Mouse (Mus musculus) adrenal gland, adult 18-20 months (tissue): ENCODE measurements around the gene Ppm1b. TPM values are rescaled to one million over a fixed set of nuclear protein-coding genes. Genes with fewer than 3 reads are reported as not detected.

ENCODE experiments used
- DNase-seq, 2 experiments: peaks; one replicate each; pipeline ENCODE4 v3.0.0; 2021 to 2022; ENCODE audit warnings: low spot score in 2 of 2
- total RNA-seq, 2 experiments: library from RNA; stranded (reverse); gene quantifications; 1 replicate in 1 of 2; 2 replicates in 1 of 2; pipeline ENCODE4 v1.2.3; 2021

The Ppm1b gene
- total RNA-seq, 2 experiments from 2014 or later: 114 to 143 TPM

GRCm38 (mm10) chr17:85063560-85063959 is 107.0 kb downstream of the Ppm1b start:
- no peak for DNase-seq

DNA sequence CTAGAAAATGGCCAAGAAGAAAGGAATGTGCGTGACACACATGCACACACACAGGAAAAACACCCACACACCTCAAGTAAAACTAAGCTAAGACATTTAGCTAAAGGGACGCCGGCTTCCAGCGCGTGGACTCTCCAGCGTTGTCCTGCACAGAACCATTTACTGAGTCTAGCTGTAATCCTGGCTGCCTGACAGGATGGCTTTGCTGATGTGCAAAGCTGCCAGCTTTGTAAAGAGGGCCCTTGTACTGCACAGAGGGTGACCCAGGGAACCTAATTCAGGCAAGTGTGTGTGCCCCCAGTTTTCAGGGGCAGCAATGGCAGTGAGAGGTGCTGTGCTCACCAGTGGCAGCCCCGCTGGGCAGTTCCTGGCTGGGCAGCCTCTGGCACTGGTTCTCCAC is 110.8 kb downstream of the Ppm1b start:
- DNase-seq: no peak

DNA sequence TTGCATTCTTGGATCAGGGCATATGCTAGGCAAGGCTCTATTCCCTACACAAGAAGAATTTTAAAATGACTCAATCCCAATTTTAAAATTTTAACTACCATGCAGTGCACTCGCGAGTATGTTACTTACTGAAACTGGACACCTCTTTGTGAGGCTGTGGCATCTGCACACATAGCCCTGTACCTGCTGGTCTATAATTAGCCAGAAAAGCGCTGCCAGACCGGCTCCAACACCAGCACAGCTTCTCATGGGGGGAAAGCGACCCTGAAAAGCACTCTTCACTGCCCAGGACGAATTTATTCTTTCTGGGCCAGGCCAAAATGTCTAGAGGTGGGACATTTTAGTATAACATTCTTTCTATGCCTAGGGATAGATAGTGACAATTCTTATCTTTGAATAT is 114.1 kb downstream of the Ppm1b start:
- DNase-seq: no peak

GRCm38 (mm10) chr17:85071088-85071775 is 114.7 kb downstream of the Ppm1b start:
- no peak for DNase-seq

DNA sequence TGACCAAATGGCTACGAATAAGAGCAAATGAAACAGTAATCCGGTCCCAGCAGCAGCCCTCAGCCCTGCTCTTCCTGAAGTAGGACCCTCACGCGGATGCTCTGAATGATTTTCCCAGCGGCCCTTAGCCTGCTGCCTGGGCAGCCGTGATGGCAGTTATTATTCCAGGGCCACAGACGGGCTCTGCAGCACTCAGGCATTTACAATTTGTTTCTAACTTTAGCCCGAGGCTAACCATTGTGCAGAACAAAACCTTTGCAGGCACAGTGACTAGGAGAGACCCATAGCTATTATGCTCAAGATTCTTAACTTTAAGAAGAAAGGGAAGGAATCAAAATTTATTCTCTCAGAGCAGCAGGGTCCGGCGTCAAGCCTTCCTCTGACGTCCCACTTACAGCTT is 115.8 kb downstream of the Ppm1b start:
- DNase-seq: no peak

- no peak for DNase-seq
These were observed 116.7 kb downstream of the Ppm1b start for GRCm38 (mm10) chr17:85073214-85073613.

Other genes starting within 250 kb of the Ppm1b start
- gene Lrpprc, start 166.0 kb upstream of the Ppm1b start, total RNA-seq: 10 to 100 TPM; 71.2 to 74.9 TPM
- under 1 TPM; 0.22 to 0.60 TPM for gene Slc3a1, start 71.6 kb downstream of the Ppm1b start, total RNA-seq
- 10 to 100 TPM; 40.3 to 40.5 TPM for gene Prepl, start 133.5 kb downstream of the Ppm1b start, total RNA-seq
- 1 to 10 TPM; 7.4 to 9.0 TPM for gene Camkmt, start 133.8 kb downstream of the Ppm1b start, total RNA-seq